Mouse (Mus musculus) adipocyte (in vitro differentiated cells): Measurements from ENCODE around the gene Ndufv3.
"Not testable (repeated sequence)": the region's sequence is repeated elsewhere in the genome, so short reads cannot be mapped to it uniquely, and the experiment has no call there.

Source experiments
- DNase-seq: peaks from one replicate; pipeline ENCODE4 v3.0.0-alpha.2; 2016; ENCODE audit warnings: low spot score

Ndufv3 gene

DNA sequence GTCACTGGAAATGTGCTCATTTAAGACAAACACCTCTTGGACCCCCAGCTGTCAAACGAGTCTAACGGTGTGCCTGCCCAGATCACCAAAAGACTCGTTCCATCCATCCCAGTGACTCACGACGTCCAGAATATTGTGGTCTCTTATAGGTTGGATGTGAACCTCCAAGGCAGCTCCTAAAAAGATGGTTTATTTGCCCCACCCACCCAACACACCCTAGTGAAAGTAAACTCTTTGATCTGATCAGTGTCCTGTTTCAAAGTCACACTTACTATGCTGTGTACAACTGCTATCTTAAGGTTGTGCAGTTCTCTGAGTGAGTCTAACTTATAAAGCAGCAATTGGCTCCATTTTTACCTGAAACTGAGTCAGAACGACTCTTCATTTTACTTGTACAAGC lies 7.3 kb upstream of the Ndufv3 start:
- no peak for DNase-seq

DNA sequence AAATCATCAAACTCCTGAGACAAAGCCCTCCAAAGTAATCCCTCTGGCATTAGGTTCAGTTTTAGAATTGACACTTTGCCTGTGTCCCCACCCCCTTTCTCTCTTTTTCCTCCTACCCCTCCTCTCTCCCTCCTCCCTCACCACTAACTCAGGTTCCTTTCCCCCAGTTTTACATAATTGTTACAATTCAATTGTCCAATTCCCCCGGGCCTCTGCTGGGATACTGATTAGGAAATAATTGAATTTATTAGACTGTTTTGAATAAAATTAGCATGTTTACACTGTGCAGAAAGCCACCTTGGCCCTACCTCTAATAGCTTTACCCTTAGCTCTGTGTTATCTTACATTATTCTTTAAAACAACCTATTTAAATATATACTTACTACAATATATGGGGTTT lies 5.2 kb upstream of the Ndufv3 start:
- DNase-seq: no peak

DNA sequence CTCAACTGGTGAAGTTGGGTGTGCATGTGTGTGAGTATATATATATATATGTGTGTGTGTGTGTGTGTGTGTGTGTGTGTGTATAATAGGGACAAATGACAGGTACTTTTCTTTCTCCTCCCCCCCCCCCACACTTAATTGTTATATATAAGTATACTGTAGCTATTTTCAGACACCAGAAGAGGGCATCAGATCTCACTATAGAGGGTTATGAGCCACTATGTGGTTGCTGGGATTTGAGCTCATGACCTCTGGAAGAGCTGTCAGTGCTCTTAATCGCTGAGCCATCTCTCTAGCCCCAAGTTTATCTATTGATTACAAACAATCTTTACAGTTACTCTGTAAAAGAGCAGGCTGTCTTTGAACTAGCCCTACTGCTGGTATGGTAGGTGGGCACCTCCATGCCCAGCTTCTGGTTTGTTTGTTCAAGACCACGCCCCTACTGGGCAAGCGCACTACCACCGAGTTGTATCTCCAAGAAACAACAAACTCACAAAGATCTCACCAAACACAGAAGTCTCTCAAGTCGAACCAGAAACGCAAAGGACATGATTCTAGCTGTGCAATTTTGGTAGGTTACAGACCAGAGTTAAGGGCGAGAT lies 470 bp upstream of the Ndufv3 start:
- no peak for DNase-seq

DNA sequence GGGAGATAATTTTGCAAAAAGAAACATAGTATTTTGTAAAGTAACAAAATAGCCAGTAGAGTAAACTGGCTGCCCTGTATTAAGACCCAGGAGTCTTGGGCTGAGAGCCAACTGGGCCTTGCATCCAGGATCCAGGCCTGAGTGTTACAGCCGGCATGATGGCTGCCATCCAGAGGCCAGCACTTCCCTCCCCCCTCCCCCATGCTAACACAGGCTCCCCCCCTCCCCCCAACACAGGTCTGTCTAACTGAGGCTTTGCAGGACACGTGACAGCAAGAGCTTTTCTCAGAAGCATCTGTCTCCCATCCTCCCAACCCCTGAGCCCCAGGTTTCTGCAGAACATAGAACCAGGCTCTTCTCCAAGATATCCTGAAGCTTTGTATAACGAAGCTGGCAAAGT lies 980 bp downstream of the Ndufv3 start:
- peak; percentile 94 for DNase-seq

DNA sequence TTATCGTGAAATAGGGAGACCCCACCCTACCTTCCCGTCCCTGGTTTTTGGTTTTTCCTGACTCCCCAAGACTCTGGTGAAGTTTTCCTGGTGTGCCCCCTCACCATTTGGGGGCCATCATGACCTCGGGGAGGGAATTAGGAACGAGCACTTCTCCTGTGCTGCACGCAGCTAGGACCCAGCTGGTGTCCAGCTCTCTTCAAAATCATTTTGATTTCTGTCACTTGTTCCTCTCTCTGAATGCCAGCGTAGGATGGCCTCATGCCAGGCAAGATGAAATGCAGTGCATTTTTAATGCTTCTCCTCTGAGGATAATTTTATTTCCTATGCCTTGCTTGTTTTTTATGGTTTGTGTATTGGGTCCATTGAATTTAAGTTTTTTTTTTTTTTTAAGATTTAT lies 2.0 kb downstream of the Ndufv3 start:
- DNase-seq: no peak

DNA sequence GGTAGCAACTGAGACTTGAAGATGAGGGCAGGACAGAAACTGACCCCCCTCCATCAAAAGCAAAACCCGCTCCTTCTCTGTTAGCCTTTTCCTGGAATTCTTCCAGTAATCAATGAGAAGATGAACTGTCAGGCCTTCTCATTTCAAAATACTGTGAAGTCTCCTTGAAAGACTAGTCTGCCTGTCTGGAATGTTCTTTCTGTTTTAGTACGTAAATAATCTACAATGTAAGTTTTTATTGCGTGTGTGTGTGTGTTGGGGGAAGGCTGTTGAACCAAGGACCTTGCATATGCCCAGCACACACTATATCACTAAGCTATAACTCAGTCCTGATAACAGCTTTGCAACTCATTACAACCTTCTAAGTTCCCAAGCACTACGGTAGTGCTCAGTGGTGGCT lies 5.2 kb downstream of the Ndufv3 start:
- DNase-seq: no peak

DNA sequence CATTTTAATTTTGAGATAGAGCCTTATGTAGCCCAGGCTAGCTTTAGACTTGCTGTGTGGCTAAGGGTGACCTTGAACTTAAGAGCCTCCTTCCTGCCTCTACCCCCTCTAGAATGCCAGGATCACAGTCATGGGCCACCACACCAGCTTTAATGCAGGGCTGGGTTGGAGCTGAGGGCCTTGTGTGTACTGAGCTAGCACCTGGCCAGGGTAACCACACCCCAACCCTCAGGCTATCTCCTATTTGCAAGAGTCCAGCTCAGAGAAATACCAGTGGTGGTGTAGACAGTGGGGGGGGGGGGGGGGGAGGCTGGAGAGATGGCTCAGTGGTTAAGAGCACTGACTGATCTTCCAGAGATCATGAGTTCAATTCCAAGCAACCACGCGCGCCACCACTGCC lies 5.9 kb downstream of the Ndufv3 start:
- no peak for DNase-seq

DNA sequence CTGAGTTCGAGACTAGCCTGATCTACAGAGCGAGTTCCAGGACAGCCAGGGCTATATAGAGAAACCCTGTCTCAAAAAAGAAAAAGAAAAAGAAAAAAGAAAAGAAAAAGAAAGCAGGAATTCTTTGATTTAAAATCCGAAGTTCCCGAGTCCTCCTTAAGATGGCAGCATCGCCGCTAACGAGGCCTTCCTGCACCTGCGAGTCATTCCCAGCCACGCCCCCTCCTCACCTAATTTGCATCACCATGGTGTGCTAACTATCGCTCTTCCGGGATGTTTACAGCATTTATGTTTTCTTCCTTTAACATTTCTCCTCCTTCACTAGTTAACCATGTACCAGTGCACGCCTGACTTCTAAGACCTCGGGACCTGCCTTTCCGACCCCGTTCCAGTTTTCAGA lies 9.4 kb downstream of the Ndufv3 start:
- DNase-seq: peak; percentile 45

DNA sequence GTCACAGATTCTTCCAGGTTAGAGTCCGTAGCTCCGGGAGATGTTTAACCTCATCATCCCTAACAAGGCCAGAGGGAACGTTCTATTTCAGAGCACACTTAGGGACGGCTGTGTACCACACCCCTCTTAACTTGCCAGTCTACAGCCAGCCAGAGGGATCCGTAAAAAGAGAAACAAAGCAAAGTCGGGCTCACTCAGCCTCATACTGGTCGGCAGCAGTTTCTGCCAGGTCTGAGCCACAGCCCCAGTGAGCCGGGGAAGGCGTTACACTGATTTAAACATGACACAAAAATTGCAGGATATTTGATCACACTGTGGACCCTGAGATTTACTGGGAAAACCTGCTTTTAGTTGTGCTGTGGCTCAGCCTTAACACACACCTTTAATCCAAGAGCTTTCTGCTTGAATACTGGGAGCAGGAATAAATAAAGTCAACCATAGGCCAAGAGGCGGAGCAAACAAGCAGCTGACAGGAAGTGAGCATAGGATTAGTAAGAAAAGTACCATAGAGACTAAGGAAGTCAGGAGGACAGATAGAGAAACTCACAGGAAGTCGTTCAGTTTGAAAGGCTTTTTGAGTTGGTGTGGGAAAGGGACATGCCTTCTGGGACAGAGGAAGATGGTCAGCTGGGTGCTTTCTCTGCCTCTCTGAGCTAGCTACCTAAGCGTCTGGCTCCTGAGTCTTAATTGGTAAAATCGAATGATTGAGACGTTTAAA lies 11.7 kb downstream of the Ndufv3 start:
- DNase-seq: peak; percentile 29

DNA sequence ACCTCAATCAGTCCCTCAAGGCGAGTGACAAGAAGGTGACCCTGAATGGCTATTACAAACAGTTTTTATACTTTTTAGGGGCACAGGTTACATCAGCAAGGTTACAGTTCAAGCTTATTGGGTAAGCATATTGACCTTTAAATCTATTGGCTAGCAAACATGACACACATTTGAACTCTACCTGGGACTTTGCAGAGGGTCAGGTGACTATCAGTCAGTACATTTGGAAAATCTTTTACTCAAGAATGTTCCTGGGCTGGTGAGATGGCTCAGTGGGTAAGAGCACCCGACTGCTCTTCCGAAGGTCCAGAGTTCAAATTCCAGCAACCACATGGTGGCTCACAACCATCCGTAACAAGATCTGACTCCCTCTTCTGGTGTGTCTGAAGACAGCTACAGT lies 12.4 kb downstream of the Ndufv3 start:
- not testable (repeated sequence) for DNase-seq

DNA sequence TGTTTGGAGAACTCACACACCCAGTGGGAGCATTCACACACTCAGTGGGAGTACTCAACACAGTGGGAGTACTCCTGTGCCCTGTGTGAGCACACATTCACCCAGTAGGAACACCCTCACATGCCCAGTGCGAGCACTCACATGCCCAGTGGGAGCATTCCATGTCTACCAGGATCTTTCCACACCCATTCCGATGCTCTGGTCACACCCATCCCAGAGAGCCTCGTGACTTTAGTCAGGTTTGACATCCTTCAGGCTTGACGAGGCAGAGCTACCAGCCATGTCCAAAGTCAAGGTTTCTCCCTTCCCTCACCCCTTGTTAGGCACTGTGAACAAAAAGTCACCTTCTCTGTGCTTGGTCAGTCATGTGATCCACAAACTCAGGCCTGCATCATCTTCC lies 15.4 kb downstream of the Ndufv3 start:
- DNase-seq: no peak

DNA sequence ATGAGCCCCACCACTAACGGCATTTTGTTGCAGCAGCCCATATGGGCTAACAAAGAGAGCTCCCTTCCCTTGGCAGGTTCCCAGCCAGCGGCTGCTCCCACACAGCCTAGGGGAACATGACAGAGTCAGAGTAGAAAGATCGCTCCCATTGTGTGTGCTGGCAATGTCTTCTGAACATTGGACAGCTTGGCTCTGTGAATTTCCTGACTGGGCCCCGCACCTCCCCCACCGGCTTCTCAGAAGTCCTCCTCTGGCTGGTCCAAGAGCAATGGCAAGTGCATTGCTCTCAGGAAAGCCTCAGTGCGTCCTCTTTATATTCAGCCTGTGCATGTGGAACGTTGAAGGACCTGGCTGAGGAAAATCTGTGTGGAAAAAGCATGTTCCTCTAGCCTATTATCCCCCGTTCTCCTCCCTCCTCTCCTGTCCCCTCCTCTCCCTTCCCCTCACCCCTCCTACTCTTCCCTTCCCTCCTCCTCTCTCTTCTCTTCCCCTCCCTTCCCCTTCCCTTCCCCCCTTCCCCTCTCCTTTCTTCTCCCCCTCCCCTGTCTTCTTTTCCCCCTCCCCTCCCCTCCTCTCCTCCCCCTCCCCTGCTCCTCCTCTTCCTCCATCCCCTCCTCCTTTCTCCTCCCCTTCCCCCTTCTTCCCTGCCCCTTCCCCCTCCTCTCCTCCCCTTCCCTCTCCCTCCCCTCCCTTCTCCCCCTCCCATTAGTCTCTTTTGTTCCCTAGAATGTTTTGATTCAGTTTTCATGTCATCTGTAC lies 16.1 kb downstream of the Ndufv3 start:
- peak; percentile 58 for DNase-seq

DNA sequence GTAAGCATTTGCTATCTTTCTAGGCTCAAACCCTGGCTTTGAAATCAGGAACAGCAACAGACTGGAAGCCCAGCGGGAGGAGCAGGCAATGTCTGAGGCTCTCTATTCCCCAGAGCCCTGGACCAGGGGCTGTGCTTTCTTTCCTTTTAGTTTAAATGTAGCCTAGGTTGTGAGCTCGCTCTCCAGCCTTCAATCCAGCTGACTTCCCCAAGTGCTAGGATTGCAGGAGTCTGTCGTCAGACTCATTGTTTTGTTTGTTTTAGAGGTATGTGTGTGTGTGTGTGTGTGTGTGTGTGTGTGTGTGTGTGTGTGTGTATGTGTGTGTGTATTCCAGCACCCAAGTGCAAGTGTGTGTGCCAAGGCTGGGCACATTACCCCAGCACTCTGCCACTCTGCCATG lies 20.2 kb downstream of the Ndufv3 start:
- peak; percentile 41 for DNase-seq

DNA sequence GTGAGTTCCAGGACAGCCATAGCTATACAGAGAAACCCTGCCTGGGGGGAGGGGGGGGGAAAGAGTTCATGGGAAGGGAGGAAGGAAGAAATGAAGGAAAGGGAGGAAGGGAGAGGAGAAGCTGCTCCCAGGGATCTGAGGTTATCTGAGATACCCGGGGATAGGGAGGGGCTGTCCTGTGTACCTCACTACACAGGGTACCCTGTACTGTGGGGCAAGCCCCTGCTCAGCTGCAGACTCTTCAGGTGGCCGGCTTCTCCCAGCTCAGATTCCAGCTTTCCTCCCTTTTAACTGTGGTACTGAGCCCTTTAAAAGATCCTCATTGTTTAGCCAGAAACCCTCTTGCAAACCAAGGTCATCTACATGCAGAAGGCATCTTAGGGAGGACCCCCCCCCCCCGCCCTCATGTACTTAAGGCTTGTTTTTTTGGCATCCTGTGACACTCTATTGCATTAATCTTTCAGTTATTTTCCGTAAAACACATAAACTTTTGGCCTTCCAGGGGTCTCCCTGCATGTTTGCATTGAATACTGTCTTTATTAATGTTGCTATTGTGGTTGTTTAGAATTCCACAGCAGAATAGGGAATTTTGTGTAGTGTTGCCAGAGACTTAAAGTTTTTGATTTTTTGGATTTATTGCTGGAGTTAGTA lies 21.0 kb downstream of the Ndufv3 start:
- DNase-seq: no peak

DNA sequence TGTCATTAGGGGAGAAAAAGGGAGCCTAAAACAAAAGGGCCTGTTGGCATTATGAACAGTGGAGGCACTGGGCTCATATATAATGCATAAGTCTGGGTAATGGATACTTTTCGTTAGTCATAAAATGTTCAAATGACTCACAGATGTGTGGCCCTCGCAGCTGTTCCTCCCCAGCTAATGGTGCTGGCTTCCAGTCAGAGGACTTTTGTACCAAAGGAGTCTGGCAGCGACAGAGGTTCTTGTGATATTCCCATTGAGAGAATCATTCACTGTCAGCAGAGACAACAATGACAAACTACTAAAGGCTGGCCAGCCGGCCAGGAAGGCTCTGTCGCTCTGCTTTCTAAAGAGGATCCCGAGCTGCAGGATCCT lies 21.5 kb downstream of the Ndufv3 start:
- DNase-seq: peak; percentile 84

DNA sequence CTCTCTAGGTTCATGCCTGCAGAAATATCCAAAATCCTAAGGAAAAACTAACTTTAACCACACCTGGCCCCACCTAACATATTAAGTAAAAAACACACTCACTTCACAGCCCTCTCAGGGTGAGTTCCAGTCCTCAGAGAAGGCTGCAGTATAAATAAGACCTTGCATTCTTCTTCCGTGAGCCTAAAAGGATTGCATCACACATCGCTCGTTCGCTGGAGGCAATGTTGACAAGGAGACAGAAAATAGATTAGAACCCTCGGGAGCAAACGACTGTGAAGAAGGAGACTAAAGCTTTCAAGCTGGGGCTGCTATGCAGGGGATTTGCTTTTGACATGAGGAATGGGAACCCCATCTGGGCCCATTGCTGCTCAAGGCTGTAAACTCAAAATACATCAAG lies 23.7 kb downstream of the Ndufv3 start:
- DNase-seq: no peak

DNA sequence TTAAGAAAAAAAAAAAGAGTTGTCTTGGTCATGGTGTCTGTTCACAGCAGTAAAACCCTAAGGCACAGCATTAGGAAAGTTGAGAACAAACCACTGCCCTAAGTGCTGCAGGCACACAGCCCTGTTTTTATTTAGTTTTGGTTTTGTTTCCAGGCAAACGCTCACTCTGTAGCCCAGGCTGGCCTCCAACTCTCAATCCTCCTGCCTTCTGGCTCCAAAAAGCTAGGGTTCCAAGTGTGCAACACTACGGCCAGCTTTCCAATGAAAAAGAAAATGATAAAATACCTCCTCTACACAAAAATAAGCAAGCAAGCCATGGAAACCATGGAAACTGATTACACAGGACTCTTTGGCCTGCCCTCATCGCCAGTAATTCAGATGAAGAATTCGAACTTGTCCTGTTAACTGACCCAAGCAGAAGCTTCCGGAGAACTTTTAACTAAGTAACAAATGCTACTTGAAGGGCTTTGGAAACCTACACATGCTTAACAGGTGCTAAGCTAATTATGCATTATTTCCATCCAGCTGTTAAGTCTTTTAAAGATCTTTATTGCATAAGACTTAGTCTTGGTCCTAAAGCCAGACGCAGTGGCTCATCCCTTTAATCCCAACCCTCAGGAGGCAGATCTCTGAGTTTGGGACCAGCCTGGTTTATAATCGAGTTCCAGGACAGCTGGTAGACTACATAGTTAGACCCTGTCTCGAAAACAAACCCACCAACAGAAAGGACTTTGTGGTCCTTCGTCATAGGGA lies 26.7 kb downstream of the Ndufv3 start:
- no peak for DNase-seq

DNA sequence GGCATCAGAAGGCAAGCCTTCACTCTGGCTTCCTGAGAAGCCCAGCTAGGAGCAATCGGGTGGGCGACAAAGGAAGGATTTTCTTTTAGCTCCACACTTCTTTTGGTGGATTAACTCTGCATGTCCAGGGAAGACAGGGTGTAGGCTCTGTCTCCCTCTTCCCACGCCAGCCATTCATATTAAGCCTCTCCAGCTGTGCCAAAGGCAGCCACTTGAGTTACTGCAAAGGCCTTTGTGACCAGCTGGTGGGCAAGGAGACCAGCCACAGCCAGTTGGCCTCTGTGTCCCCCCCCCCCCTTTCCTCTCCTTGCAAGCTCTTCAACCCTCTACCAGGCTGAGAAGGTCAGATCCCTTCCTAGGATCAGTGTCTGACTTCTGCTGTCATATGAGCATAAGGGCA lies 28.1 kb downstream of the Ndufv3 start:
- no peak for DNase-seq

DNA sequence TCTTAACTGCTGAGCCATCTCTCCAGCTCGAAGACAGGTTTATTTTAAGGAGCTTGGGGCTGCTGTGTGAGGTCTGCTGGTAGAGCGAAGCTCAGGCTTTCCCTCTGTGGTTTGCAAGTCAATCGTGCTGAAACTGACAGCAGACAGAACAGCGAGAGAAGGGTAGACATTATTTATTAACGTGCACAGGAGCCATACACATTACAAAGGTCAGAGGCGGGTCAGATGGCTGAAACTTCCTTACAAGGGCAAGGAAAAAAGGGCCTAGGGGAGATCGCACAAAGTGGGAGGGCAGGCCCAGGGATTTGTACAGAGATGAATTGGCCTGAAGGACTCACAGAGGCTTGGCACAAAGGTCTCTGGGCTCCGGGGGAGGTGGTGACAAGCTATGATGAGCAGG lies 29.5 kb downstream of the Ndufv3 start:
- DNase-seq: no peak

DNA sequence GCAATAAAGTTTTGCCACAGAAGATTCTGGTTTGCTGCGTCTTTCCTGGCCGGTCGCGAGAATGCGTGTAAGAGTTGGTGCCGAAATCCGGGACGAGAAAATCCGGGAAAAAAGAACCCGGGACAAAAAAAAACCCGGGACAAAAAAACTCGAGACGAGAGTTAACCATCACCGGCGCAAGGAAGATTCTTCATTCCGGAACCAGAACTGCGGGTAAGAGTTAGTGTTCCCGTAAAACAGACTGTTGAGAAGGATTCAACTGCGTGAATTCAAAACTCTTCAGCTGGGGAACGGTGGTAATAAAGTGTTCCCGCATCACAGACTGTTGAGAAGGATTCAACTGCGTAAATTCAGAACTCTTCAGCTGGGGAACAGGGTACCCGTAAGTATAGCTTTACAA lies 32.7 kb downstream of the Ndufv3 start:
- DNase-seq: not testable (repeated sequence)

DNA sequence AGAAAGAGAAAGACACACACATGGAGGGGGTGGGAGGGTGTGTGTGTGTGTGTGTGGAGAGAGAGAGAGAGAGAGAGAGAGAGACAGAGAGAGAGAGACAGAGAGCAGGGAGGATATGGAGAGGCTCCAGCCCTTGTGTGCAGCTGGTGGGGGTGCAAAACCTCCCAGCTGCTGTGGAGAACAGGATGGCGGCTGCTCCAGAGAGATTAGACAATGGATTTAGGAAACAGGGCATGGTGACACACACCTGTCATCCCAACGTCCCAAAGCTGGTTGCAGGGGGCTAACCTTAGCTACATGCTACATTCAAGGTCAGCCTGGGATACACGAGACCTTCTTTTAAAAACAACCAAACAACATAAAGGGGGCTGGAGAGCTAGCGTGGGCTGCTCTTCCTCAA lies 36.3 kb downstream of the Ndufv3 start:
- no peak for DNase-seq
